Mouse (Mus musculus): ENCODE measurements around the gene Map6.
A peak's percentile ranks its signal among the peaks of the same experiment; 100 is the strongest.
"Not testable (repeated sequence)": the region's sequence is repeated elsewhere in the genome, so short reads cannot be mapped to it uniquely, and the experiment has no call there.

Gene Map6

GRCm38 (mm10) chr7:99356244-99356930 is 89.1 kb downstream of the Map6 start:
- DNase-seq (ENCODE audit: low read depth, low spot score), result no peak

- DNase-seq (ENCODE audit: low read depth, low spot score), result no peak
Observed at GRCm38 (mm10) chr7:99357201-99357600, 90.0 kb downstream of the Map6 start.

GRCm38 (mm10) chr7:99358371-99358770 is 91.1 kb downstream of the Map6 start:
- DNase-seq (ENCODE audit: low read depth, low spot score), result no peak

- peak; percentile 76 for DNase-seq (ENCODE audit: low read depth, low spot score)
Observed at GRCm38 (mm10) chr7:99360021-99360802, 93.0 kb downstream of the Map6 start.

- DNase-seq (ENCODE audit: low read depth, low spot score), result no peak
Observed at GRCm38 (mm10) chr7:99360803-99361414, 93.7 kb downstream of the Map6 start.

- no peak for DNase-seq (ENCODE audit: low read depth, low spot score)
Observed at GRCm38 (mm10) chr7:99362137-99362536, 94.9 kb downstream of the Map6 start.

- no peak for DNase-seq (ENCODE audit: low read depth, low spot score)
Observed at GRCm38 (mm10) chr7:99365069-99365468, 97.8 kb downstream of the Map6 start.

- DNase-seq (ENCODE audit: low read depth, low spot score), result no peak
Observed at GRCm38 (mm10) chr7:99366716-99367115, 99.5 kb downstream of the Map6 start.

GRCm38 (mm10) chr7:99374325-99374724 is 107.1 kb downstream of the Map6 start:
- DNase-seq (ENCODE audit: low read depth, low spot score), result not testable (repeated sequence)

- DNase-seq (ENCODE audit: low read depth, low spot score), result no peak
Observed at GRCm38 (mm10) chr7:99375455-99375854, 108.2 kb downstream of the Map6 start.

- DNase-seq (ENCODE audit: low read depth, low spot score), result no peak
Observed at GRCm38 (mm10) chr7:99378870-99379269, 111.6 kb downstream of the Map6 start.

- peak; percentile 51 for DNase-seq (ENCODE audit: low read depth, low spot score)
Observed at GRCm38 (mm10) chr7:99380491-99381213, 113.4 kb downstream of the Map6 start.

- DNase-seq (ENCODE audit: low read depth, low spot score), result peak; percentile 93
Observed at GRCm38 (mm10) chr7:99381214-99382087, 114.2 kb downstream of the Map6 start, which contains the start of gene Gdpd5. Gene Gdpd5 (plus strand): TSS chr7:99381414.

GRCm38 (mm10) chr7:99382088-99383000 is 115.1 kb downstream of the Map6 start:
- no peak for DNase-seq (ENCODE audit: low read depth, low spot score)

GRCm38 (mm10) chr7:99383246-99383645 is 116.0 kb downstream of the Map6 start:
- no peak for DNase-seq (ENCODE audit: low read depth, low spot score)

GRCm38 (mm10) chr7:99384101-99384611 is 116.9 kb downstream of the Map6 start:
- no peak for DNase-seq (ENCODE audit: low read depth, low spot score)

GRCm38 (mm10) chr7:99386030-99386429 is 118.8 kb downstream of the Map6 start:
- DNase-seq (ENCODE audit: low read depth, low spot score), result no peak

All from telencephalon, adult 2 months (tissue).